Mouse (Mus musculus): Measurements from ENCODE around the gene Tesk1. TPM values are rescaled to one million over a fixed set of nuclear protein-coding genes. Genes with fewer than 3 reads are reported as not detected.

Gene Tesk1
- polyA plus RNA-seq, 1 experiment, result 935 TPM

DNA sequence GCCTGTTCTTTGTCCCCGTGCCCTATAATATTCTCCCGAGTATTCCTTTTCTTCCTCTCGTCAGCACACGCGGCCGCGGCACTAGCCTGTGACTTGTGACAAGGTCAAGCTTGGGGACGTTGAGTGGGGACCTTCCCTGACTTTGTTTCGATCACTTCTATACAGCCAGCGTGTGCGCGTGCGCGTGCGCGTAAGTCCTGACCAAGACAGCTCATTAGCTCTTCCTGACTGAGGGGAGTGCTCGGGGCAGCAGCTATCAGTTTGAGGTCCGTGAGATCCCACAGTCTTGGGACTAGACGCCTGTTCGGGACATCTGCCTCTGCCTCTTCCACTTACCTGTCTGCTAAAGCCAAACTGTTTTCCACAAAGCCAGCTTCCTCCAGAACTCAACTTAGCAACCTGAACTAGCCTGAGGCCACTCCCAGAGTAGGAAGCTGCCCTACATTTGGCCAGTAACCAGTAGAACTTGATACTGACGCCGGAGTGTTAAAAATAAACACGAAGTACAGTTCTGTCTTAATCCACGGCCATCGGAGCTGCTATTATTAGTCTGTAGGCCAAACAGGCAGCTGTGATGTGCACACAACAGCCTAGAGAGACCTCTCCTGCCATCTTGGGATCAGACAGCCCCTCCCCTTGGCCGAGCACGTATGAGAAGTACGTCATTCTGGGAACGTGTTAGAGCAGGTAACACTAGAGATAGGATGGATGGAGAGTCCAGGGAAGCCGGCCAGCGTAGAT lies 42.2 kb upstream of the Tesk1 start:
- Histone ChIP-seq H3K4me1 (ENCODE audit: control insufficient read depth, insufficient read depth, low read length) (no peaks in the 10 kb centered on the region; the same call in none of the 2 replicates), H3K27ac (ENCODE audit: control insufficient read depth, insufficient read depth, low read depth, low read length) (peak overlapping the region; percentile 56), H3K27me3 (ENCODE audit: control insufficient read depth, insufficient read depth, low read length) (no peaks in the 10 kb centered on the region), H3K4me3 (ENCODE audit: control insufficient read depth, low read depth, low read length) (no peak overlapping the region; the same call in 1 of the 2 replicates), H3K36me3 (ENCODE audit: control insufficient read depth, insufficient read depth, low read length) (no peaks in the 10 kb centered on the region)
- TF ChIP-seq CTCF (IDR thresholded peaks at IDR 0.05; ENCODE audit: control insufficient read depth, insufficient read depth, insufficient replicate concordance, low read depth, low read length) (no peak), POLR2A (IDR thresholded peaks at IDR 0.05; ENCODE audit: control insufficient read depth, low read depth, low read length) (no peak)

DNA sequence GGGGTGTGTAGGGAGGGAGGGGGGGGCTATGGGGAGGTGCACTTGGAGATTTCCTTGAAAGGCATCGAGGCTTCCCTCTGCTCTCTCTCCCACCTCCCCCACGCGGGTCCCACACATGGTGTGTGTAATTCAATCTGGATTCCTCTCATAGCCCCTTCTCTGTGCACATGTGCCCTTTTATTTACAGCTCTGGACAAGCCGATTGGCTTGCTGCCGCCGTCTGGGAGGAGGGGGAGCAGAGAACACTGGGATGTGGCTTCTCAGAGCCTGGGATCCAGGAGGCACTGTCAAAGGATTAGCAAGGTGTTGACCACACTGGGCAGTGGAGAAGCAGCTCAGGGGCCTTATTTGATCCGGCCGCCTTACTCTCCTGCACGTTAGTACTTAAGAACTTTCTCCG lies 40.8 kb upstream of the Tesk1 start:
- H3K27ac ChIP-seq (ENCODE audit: control insufficient read depth, insufficient read depth, low read depth, low read length), result no peak overlapping the region; the same call in 1 of the 2 replicates
- no peak overlapping the region for H3K4me3 ChIP-seq (ENCODE audit: control insufficient read depth, low read depth, low read length)
- TF ChIP-seq CTCF (IDR thresholded peaks at IDR 0.05; ENCODE audit: control insufficient read depth, insufficient read depth, insufficient replicate concordance, low read depth, low read length) (no peak), POLR2A (IDR thresholded peaks at IDR 0.05; ENCODE audit: control insufficient read depth, low read depth, low read length) (no peak)
- H3K27me3 ChIP-seq (ENCODE audit: control insufficient read depth, insufficient read depth, low read length), result no peaks in the 10 kb centered on the region
- peaks cover 3% of the 10 kb centered on the region for H3K4me1 ChIP-seq (ENCODE audit: control insufficient read depth, insufficient read depth, low read length)
- H3K36me3 ChIP-seq (ENCODE audit: control insufficient read depth, insufficient read depth, low read length), result no peaks in the 10 kb centered on the region

DNA sequence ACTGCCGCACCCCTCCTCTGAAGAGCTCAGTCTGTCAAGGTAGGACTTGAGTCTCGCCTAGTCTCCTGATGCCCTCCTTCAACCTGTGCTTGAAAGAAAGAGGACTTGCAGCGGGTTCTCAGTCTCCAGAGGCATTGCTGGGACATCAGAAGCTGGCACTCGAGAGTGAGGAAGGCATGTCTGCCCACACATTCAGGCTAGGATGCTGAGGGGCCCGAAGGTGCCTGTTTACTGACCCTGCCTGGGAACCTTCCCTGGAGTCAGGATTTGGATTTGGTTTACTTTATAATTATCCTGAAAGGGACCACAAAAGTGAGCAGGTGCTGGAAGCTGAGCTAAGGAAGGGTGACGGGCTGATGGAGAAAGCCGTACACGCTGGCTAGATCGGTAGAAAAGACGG lies 40.3 kb upstream of the Tesk1 start:
- Histone ChIP-seq H3K27ac (ENCODE audit: control insufficient read depth, insufficient read depth, low read depth, low read length) (peak overlapping the region; percentile 12; the same call in 1 of the 2 replicates), H3K4me1 (ENCODE audit: control insufficient read depth, insufficient read depth, low read length) (peaks cover 3% of the 10 kb centered on the region), H3K36me3 (ENCODE audit: control insufficient read depth, insufficient read depth, low read length) (no peaks in the 10 kb centered on the region), H3K27me3 (ENCODE audit: control insufficient read depth, insufficient read depth, low read length) (no peaks in the 10 kb centered on the region), H3K4me3 (ENCODE audit: control insufficient read depth, low read depth, low read length) (no peak overlapping the region)
- TF ChIP-seq POLR2A (IDR thresholded peaks at IDR 0.05; ENCODE audit: control insufficient read depth, low read depth, low read length) (no peak), CTCF (IDR thresholded peaks at IDR 0.05; ENCODE audit: control insufficient read depth, insufficient read depth, insufficient replicate concordance, low read depth, low read length) (no peak)

DNA sequence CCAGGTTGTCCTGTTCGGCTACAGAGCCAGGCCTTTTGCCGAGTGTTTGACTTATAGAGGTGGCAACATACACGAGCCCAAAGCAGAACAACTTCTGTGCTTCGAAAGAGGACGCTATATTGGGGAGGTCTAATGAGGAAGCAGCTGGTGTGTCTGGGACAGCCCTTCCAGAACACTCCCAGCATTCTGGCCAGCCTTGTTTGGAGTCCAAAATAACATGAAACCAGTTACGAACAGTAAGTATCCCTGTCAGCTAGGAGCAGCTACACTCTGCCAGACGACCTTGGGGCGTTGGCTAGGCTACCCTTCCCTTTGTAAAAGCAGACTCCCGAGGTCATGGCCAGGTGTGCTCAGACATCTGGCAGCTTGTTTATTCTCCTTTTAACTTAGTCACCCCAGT lies 39.5 kb upstream of the Tesk1 start:
- H3K4me1 ChIP-seq (ENCODE audit: control insufficient read depth, insufficient read depth, low read length), result peaks cover 3% of the 10 kb centered on the region
- no peaks in the 10 kb centered on the region for H3K27me3 ChIP-seq (ENCODE audit: control insufficient read depth, insufficient read depth, low read length)
- no peak for TF ChIP-seq POLR2A (IDR thresholded peaks at IDR 0.05; ENCODE audit: control insufficient read depth, low read depth, low read length)
- no peak for TF ChIP-seq CTCF (IDR thresholded peaks at IDR 0.05; ENCODE audit: control insufficient read depth, insufficient read depth, insufficient replicate concordance, low read depth, low read length)
- no peaks in the 10 kb centered on the region for H3K36me3 ChIP-seq (ENCODE audit: control insufficient read depth, insufficient read depth, low read length)
- H3K27ac ChIP-seq (ENCODE audit: control insufficient read depth, insufficient read depth, low read depth, low read length), result no peak overlapping the region; the same call in 1 of the 2 replicates
- H3K4me3 ChIP-seq (ENCODE audit: control insufficient read depth, low read depth, low read length), result no peak overlapping the region

DNA sequence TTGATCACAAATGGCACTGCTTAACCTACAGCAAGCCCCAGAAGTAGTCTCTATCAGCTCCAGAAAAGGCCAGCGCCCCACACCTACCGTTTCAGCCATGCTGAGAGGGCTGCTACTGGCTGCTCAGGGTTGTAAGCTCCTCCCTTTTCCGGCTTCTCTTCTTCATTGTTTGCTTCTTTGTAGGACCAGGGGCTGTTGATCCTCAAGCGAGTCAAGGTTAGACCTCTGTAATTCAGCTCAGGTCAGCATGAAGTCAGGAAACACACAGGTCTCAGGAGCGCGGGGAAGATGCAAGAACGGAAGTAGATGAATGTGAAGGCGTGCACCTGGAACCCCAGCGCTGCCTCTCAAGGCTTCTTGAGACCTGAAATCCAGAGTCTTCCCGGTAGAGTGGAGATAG lies 37.0 kb upstream of the Tesk1 start:
- Histone ChIP-seq H3K27ac (ENCODE audit: control insufficient read depth, insufficient read depth, low read depth, low read length) (0 out of 2 replicates have a peak overlapping the region, but pooled peaks have one; percentile 3), H3K4me1 (ENCODE audit: control insufficient read depth, insufficient read depth, low read length) (peaks cover 3% of the 10 kb centered on the region; the same call in 1 of the 2 replicates), H3K36me3 (ENCODE audit: control insufficient read depth, insufficient read depth, low read length) (no peaks in the 10 kb centered on the region), H3K4me3 (ENCODE audit: control insufficient read depth, low read depth, low read length) (no peak overlapping the region), H3K27me3 (ENCODE audit: control insufficient read depth, insufficient read depth, low read length) (no peaks in the 10 kb centered on the region)
- TF ChIP-seq CTCF (IDR thresholded peaks at IDR 0.05; ENCODE audit: control insufficient read depth, insufficient read depth, insufficient replicate concordance, low read depth, low read length), result no peak

DNA sequence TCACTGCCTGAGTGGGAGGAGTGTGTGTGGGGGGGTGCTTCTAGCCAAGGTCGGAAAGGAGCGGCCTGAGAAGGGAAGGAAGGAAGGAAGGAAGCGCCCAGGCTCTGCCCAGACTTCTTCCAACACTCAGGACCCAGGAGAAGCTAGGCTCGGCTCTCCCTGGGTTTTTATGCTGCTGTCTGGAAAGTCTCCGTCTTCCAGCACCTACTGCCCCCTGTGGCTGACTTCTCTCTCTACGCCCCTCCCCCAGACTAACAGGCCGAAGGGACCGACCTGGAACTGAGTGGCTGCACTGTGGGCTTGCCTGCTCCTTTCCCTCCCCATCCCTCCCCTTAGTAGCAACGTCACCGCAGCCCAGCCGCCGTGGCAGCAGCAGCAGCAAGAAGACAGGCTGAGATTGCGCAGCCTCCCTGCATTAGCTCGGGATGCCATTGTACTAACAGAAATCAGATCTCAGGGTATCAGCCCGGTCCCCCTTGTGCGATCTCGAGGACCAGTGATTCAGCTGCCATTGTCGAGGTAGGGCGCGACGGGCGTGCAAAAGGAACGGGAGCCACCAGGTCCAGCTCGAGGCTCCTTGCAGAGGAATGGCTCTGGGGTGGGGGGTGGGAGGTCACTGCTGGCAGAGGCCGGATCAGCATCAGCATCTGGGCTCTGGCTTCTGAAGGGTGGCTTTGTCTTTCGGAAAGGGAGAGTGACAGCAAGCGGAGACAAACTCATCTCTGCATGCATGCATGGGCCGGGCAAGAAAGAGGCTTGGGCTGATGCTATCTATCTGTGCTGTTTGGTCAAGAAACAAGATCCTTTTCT lies 35.4 kb upstream of the Tesk1 start:
- TF ChIP-seq CTCF (IDR thresholded peaks at IDR 0.05; ENCODE audit: control insufficient read depth, insufficient read depth, insufficient replicate concordance, low read depth, low read length) (no peak), POLR2A (IDR thresholded peaks at IDR 0.05; ENCODE audit: control insufficient read depth, low read depth, low read length) (peak; percentile 8; the same call in 1 of the 2 replicates)
- H3K4me3 ChIP-seq (ENCODE audit: control insufficient read depth, low read depth, low read length), result peak overlapping the region; percentile 51
- no peaks in the 10 kb centered on the region for H3K27me3 ChIP-seq (ENCODE audit: control insufficient read depth, insufficient read depth, low read length)
- peak overlapping the region; percentile 76 for H3K27ac ChIP-seq (ENCODE audit: control insufficient read depth, insufficient read depth, low read depth, low read length)
- peaks cover 3% of the 10 kb centered on the region; the same call in 1 of the 2 replicates for H3K4me1 ChIP-seq (ENCODE audit: control insufficient read depth, insufficient read depth, low read length)
- H3K36me3 ChIP-seq (ENCODE audit: control insufficient read depth, insufficient read depth, low read length), result no peaks in the 10 kb centered on the region

Data from testis, adult 2 months (tissue).